Mouse (Mus musculus): ENCODE results near the gene Smarcd1. TPM values are rescaled to one million over a fixed set of nuclear protein-coding genes. Genes with fewer than 3 reads are reported as not detected.
"Not testable (repeated sequence)": the region's sequence is repeated elsewhere in the genome, so short reads cannot be mapped to it uniquely, and the experiment has no call there.

Gene Smarcd1
- total RNA-seq, 2 experiments from 2014 or later: 15.4 to 15.9 TPM

- no peak for DNase-seq
Observed at GRCm38 (mm10) chr15:99682880-99683279, 19.0 kb upstream of the Smarcd1 start.

DNA sequence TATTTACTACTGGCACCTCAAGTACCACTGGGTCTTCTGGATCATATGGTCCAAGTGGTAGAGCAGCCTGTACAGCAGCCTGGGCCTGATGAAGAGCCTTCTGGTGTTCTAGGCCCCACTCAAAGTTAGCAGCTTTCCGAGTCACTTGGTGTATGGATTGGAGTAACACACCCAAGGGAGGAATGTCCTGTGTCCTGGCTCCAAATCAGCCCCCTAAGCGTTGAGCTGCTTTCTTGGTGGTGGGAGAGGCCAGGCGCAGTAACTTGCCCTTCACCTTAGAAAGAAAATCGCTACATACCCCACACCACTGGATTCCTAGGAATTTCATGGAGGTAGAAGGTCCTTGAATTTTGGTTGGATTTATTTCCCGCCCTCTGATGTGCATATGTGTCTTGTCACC lies 17.8 kb upstream of the Smarcd1 start:
- no peak for DNase-seq

DNA sequence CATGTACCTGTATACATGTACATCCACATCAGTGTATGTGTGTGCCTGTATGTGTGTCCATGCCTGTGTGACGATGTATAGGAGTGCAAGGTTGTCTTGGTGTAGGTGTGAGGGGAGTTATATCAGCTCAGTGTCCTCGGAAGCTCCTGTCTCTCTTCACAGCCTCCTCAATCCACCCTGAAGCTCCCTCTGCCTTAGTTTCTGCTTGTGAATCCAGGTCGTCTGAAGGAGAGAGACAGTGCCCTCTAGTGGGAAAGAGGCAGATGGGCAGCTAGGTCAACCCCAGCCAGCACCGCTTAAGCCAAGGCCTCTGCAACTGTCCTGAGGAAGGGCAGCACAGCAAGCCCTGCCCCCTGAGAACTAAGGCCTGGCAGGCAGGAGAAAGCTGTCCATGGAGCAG lies 13.2 kb upstream of the Smarcd1 start:
- peak; percentile 43 for DNase-seq

GRCm38 (mm10) chr15:99690924-99691323 lies 11.0 kb upstream of the Smarcd1 start:
- DNase-seq: no peak

- DNase-seq: no peak
Observed at GRCm38 (mm10) chr15:99691976-99692375, 10.0 kb upstream of the Smarcd1 start.

DNA sequence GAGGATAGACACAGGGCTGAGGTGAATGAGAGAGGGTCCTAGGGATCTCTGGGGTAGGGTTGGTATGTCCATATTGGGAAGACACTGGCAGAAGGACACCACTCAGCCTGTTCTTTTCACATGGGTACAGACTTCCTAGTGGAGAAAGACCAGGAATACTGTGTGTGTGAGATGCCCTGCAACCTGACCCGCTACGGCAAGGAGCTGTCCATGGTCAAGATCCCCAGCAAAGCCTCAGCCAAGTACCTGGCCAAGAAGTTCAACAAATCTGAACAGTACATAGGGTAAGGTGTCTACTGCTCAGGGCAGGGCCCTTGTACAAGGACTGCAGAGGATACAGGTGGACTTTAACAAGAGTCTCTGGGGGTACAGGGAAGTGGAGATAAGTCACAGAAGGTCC lies 4.6 kb upstream of the Smarcd1 start:
- no peak for DNase-seq

DNA sequence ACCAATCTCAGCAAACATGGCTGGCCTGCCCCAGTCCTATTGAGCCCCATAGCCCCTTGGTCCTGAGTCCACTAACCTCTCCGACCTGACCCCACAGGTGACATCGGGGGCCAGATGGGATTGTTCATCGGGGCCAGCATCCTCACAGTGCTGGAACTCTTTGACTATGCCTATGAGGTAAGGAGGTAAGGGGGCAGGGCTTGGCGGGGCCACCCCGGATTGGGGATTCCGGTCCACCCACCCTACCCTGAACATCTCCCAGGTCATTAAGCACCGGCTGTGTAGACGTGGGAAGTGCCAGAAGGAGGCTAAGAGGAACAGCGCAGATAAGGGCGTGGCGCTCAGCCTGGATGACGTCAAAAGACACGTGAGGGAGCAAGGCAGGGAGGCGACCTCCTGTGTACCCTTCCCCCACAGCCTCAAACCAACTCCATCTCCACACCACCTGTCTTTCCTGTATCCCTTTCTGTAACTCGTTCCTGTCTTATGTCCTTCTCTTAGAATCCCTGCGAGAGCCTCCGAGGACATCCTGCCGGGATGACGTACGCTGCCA lies 3.3 kb upstream of the Smarcd1 start:
- DNase-seq: no peak

DNA sequence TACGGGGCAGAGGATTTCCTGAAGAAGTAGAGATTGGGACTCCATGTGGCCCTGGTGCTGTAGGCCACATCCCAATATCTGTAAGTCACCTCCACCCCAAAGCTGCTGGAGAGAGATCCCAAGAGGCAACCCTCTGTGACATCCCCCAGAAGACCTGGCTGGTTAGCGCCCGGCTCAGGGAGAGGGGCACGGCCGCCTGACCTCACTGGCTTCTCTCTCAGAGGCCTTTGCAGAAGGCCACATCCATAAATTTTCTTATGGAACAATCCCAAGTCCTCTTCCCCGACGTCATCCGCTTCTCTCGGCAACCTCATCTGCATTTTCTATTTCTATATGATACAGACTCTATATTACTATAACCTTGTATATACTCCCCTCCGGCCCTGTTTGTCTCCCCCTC lies 2.2 kb upstream of the Smarcd1 start:
- no peak for DNase-seq

GRCm38 (mm10) chr15:99700219-99701106 lies 1.5 kb upstream of the Smarcd1 start:
- no peak for DNase-seq

- DNase-seq: not testable (repeated sequence)
Observed at GRCm38 (mm10) chr15:99701640-99701998, 310 bp upstream of the Smarcd1 start.

GRCm38 (mm10) chr15:99703104-99703503 lies 1.2 kb downstream of the Smarcd1 start:
- no peak for DNase-seq

DNA sequence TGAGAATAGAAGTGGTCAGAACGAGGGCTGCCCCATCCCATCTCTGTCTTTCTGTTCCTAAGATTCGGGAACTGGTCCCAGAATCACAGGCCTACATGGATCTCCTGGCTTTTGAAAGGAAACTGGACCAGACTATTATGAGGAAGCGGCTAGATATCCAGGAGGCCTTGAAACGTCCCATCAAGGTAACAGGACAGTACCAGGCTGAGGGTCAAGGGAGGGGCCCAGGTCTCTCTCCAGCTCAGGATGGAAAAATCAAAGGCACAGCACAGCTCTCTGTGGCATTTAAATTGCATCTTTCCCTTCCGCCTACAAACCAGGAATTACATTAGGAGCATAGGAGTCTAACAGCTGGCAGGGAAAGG lies 1.7 kb downstream of the Smarcd1 start:
- no peak for DNase-seq

DNA sequence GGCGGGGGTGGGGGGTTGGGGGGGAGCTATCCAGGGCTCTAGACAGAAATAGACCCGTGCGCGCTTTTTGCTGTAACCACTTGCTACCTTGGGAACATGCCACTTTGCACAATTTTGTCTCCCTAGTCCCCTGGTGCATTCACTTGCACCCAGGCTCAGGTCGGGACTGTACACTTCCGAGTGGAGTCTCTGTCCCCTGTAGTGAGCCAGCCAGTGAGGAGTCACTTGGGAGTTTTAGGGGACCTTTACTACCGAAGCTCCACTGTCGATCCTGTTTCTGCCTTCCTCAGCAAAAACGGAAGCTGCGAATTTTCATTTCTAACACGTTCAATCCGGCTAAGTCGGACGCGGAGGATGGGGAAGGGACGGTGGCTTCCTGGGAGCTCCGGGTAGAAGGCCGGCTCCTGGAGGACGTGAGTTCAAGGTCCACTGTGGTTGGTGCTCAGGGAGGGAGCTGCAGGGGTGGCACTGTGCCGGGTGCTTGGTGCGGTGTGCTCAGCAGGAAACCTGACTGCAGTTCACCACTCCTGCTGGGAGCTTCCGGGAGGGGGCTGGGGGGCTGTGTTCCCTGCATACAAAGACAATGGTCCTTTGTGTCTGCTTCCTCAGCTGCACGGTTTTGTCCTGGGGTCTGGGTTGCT lies 2.2 kb downstream of the Smarcd1 start:
- no peak for DNase-seq

DNA sequence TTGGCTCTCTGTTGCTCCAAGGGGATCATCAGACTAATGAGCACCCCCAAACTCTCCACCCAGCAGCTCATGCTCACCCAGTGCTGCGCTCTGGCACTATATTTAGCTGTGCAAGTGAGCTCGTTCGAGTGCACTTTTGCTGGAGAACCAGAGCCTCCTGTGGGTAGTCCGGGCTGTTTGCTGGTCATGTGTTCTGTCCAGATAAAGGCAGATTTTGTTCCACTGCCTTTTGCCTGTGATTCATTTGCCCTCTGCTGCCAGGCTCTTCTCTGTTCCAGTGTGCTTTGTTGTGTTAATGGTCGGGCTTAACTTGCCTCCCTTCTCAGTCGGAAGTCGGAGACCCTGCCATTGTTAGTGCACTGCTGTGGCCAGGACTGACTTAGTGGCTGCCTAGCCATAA lies 3.0 kb downstream of the Smarcd1 start:
- no peak for DNase-seq

DNA sequence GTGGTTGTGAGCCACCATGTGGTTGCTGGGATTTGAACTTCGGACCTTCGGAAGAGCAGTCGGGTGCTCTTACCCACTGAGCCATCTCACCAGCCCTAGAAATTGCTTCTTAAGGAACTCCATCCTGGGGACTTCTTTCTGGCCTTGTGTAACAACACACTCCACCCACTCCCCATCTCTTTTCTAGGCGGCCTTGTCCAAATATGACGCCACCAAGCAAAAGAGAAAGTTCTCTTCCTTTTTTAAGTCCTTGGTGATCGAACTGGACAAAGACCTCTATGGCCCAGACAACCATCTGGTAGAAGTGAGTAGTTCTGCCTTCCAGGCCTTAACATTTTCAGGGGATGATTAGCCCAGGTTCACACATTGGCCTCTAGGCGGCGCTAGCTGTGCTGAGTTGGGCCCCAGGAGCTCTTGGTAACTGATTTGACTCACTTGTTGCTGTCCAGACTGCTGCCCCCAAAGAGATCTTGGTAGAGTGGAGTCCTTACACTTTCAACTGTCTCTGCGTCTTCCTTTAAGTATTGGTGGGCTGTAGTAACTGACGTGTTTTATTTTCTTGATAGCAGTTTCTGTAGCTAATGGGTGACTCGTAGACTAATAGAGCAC lies 3.6 kb downstream of the Smarcd1 start, which contains the start of gene Gm17349:
Gene Gm17349, minus strand, starts transcription at position 51 of the 609 bp plus-strand sequence.
- DNase-seq: peak; percentile 70

DNA sequence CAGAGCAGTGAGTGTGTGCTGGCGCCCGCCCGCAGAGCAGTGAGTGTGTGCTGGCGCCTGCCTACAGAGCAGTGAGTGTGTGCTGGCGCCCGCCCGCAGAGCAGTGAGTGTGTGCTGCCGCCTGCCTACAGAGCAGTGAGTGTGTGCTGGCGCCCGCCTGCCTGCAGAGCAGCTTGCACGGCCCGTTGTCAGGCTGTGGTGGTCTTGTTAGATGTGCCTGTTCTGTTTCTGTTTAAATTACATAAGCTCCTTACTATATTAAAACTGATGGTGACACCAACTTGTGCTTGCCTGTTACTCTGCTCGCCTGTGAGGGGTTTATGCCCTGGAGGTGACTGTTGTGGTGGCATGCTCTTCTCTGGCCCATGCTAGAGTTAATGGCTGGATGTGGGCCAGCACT lies 6.2 kb downstream of the Smarcd1 start:
- DNase-seq: no peak

DNA sequence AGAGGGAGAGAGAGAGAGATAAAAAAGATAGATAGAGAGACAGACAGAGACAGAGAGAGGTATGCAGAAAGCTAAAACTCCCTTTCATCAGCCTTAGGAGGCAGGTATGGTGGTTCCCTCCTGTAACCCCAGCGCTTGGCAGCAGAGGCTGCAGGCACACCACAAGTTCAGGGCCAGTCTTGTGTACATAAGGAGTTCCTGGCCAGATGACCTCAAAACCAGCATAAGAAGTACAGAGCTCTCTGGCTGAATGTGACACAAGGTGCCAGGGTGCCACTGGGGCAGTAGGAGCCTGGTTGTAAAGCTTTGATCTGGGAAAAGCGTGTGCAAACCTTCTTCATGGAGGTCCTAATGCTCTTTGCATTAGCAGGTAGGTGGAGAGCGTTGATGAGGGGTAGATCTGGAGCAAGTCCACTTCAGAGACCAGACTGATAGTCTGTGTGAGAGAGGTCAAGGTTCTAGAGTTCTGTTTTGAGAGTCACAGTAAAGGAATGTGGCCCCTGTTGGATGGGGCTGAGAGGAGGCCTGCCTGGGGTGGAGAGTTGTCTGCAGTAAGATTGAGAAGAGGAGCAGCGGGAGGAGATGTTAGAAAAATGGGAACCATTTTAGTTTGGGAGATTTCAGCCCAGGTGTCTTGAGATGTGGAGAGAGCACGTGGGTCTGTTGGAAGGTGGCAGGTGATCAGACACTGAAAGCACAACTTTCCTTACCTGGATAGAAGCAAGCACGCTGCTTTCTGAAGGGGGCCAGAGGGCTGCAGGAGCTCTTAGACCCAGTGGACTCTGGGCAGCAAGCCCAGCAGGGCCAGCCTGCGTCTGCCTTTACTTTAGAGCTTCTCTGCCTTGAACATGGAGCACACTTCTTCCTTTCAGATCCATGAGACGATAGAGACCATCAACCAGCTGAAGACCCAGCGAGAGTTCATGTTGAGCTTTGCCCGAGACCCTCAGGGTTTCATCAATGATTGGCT lies 8.6 kb downstream of the Smarcd1 start:
- DNase-seq: no peak

GRCm38 (mm10) chr15:99711491-99711890 lies 9.6 kb downstream of the Smarcd1 start:
- DNase-seq: no peak

DNA sequence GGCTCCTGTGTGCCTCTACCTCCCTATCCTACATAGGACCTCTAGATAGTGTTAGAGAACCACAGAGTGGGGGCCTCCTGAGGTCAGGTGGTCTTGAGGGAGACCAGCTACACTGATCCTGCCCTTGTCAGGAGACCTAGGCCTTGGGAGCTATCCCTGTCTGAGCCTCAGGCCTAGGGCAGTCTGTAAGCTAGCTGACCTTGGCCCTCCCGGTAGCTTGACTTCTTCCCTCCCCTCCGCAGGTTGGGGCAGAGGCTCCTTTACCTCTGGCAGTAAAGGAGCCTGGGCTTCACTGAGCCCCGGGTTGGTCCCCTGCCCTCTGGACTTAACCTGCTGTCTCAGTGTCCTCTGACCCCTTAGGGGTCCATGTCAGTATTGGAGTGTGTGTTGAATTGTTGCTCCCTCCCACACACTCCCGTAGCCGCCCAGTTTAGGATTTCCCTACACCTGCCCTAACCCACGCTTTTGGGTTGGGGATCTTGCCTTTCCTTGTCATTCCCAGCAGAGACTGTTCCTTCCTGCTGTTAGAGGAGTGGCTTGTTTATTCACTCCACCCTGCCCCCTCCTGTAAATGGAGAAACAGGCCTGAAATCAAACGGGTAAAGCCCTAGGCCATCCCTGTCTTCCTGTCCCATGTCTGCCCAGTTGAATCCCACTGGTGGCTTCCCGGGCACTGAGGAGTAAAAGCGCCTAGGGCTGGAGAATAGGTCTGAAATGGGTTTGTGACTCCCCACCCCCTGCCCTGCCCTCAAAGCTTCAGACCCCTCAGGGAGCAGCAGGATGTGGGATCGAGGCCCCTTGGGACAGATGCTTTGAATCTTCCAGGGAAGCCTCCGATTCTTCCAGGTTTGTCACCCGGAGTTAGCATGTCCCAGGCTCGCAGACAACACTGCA lies 11.0 kb downstream of the Smarcd1 start:
- DNase-seq: no peak

DNA sequence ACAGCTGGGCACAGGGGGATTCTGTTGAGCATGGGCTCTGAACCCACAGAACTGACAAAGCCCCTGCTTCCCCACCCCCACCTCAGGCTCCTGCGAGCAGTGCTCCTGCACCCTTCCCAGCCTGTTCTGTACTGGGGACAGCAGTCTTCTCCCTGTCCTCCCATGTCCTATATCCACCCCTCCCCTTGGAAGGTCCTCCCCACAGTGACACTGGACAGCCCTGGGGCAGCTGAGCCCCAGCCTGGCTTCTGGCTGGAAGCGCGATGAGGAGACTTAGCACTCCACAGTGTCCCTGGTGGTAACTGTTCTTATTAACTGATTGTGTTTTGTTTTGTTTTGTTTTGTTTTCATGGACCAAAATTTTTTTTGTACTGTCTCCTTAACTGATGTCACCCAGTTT lies 11.6 kb downstream of the Smarcd1 start:
- no peak for DNase-seq

GRCm38 (mm10) chr15:99714206-99714605 lies 12.3 kb downstream of the Smarcd1 start:
- no peak for DNase-seq
